8 mouse cellular contexts compared by ENCODE assay signal in genomic region chr10:61072324-61072723, GRCm38 (mm10). TPM values are rescaled to one million over a fixed set of nuclear protein-coding genes. Genes with fewer than 3 reads are reported as not detected.
DNase-seq lines count a peak whose midpoint lies in the region; ATAC-seq and TF ChIP-seq lines count a peak whose summit lies in the region.

No protein-coding gene starts in this region.

- no peaks in the 10 kb centered on the region for H3K27me3 ChIP-seq in intestine, postnatal 0 days (replicated peaks; ENCODE audit: control insufficient read depth, insufficient read depth, low read length)
- no peaks in the 10 kb centered on the region for H3K27me3 ChIP-seq in intestine, embryonic 16.5 days (replicated peaks; ENCODE audit: control insufficient read depth, insufficient read depth, low read length)
- H3K27me3 ChIP-seq in MEL (ENCODE audit: control insufficient read depth in 1 of 2, insufficient read depth in 2 of 2, low read length in 2 of 2): peaks cover 0 to 3% of the 10 kb centered on the region in 2 experiments; a peak in 2 of 4 replicates
- no peaks in the 10 kb centered on the region for H3K27me3 ChIP-seq in limb, embryonic 14.5 days (ENCODE audit: control insufficient read depth, insufficient read depth, low read length)

- no peak overlapping the region; the same call in 1 of the 2 replicates for H3K4me2 ChIP-seq in intestine, postnatal 0 days (replicated peaks; ENCODE audit: low read depth)
- no peak overlapping the region for H3K4me2 ChIP-seq in intestine, embryonic 16.5 days (ENCODE audit: low read depth, low read length)
- H3K4me2 ChIP-seq in limb, embryonic 14.5 days (replicated peaks; ENCODE audit: low read depth, low read length, severe bottlenecking): no peak overlapping the region

- H3K27ac ChIP-seq in intestine, postnatal 0 days (ENCODE audit: low read depth, low read length): no peak overlapping the region
- H3K27ac ChIP-seq in intestine, embryonic 16.5 days (ENCODE audit: low read length): no peak overlapping the region
- no peak overlapping the region for H3K27ac ChIP-seq in MEL (ENCODE audit: control insufficient read depth, low read depth, low read length)
- H3K27ac ChIP-seq in limb, embryonic 14.5 days (replicated peaks; ENCODE audit: low read depth, low read length): no peak overlapping the region

- no peaks in the 10 kb centered on the region for H3K79me2 ChIP-seq in MEL (ENCODE audit: control insufficient read depth, insufficient read depth, low read length, poor library complexity)

- DNase-seq in MEL (ENCODE audit: low read depth, low spot score): peak; percentile 62
- peak; percentile 34 for DNase-seq in c-Kit-positive CD71-positive TER-119-negative erythroid progenitor cells, embryonic 14.5 days (ENCODE audit: low read depth)
- DNase-seq in limb, embryonic 14.5 days (ENCODE audit: low spot score): peak; percentile 37
- peak; percentile 84 for DNase-seq in retina, embryonic 14.5 days (ENCODE audit: low spot score)

- TF ChIP-seq EP300 in MEL (IDR thresholded peaks at IDR 0.05; ENCODE audit: low read depth in 1 of 2, low read length in 2 of 2): no peak

- TF ChIP-seq POLR2A in MEL (IDR thresholded peaks at IDR 0.05; ENCODE audit: control insufficient read depth in 1 of 2, insufficient read depth in 1 of 2, low read depth in 1 of 2, low read length in 2 of 2, poor library complexity in 1 of 2): no peak
- TF ChIP-seq POLR2A in limb, embryonic 14.5 days (IDR thresholded peaks at IDR 0.05; ENCODE audit: borderline replicate concordance, extremely low read depth, insufficient read depth, insufficient read length): no peak

- peak; percentile 62 for TF ChIP-seq RAD21 in MEL (IDR thresholded peaks at IDR 0.05; ENCODE audit: low read depth, low read length)

- WGBS in intestine, postnatal 0 days: 14% methylated on average over 16 of the region's 16 CpGs
- WGBS in intestine, embryonic 16.5 days: 11% methylated on average over 16 of the region's 16 CpGs
- WGBS in limb, embryonic 14.5 days: 13% methylated on average over 16 of the region's 16 CpGs

- H3K4me3 ChIP-seq in intestine, postnatal 0 days (ENCODE audit: low read depth, low read length): no peak overlapping the region
- H3K4me3 ChIP-seq in intestine, embryonic 16.5 days (ENCODE audit: low read length): no peak overlapping the region
- no peak overlapping the region; a peak in 1 of 4 replicates for H3K4me3 ChIP-seq in MEL (ENCODE audit: control insufficient read depth in 1 of 2, insufficient read depth in 1 of 2, low read depth in 2 of 2, low read length in 2 of 2)
- H3K4me3 ChIP-seq in limb, embryonic 14.5 days (replicated peaks; ENCODE audit: low read length): no peak overlapping the region

- 0 out of 2 replicates have a peak, but pooled peaks cover 4% of the 10 kb centered on the region for H3K4me1 ChIP-seq in intestine, postnatal 0 days (replicated peaks; ENCODE audit: control insufficient read depth, insufficient read depth, low read length)
- peaks cover 3% of the 10 kb centered on the region for H3K4me1 ChIP-seq in intestine, embryonic 16.5 days (ENCODE audit: control insufficient read depth, insufficient read depth, low read length)
- H3K4me1 ChIP-seq in MEL (ENCODE audit: control insufficient read depth in 1 of 2, insufficient read depth in 2 of 2, low read length in 2 of 2): 0 out of 4 replicates have a peak, but pooled peaks cover 0 to 3% of the 10 kb centered on the region in 2 experiments
- peaks cover 3% of the 10 kb centered on the region for H3K4me1 ChIP-seq in limb, embryonic 14.5 days (ENCODE audit: control insufficient read depth, insufficient read depth, low read length)

- H3K36me3 ChIP-seq in intestine, postnatal 0 days (ENCODE audit: control insufficient read depth, insufficient read depth): no peaks in the 10 kb centered on the region
- no peaks in the 10 kb centered on the region for H3K36me3 ChIP-seq in intestine, embryonic 16.5 days (ENCODE audit: control insufficient read depth, insufficient read depth, low read length)
- H3K36me3 ChIP-seq in MEL (ENCODE audit: control insufficient read depth in 1 of 2, insufficient read depth in 2 of 2, low read length in 2 of 2): no peaks in the 10 kb centered on the region
- no peaks in the 10 kb centered on the region for H3K36me3 ChIP-seq in limb, embryonic 14.5 days (ENCODE audit: control insufficient read depth, insufficient read depth, low read length)

- no peak for ATAC-seq in intestine, postnatal 0 days
- ATAC-seq in intestine, embryonic 16.5 days: no peak
- peak; percentile 55; the same call in 1 of the 2 replicates for ATAC-seq in granulocyte monocyte progenitor cell, adult 5-6 weeks (replicated peaks; ENCODE audit: poor library complexity, severe bottlenecking)
- ATAC-seq in limb, embryonic 14.5 days (ENCODE audit: low FRiP score, low read depth): no peak
- ATAC-seq in activated CD4-positive, CD25-positive, alpha-beta regulatory T cell, adult 4 months: no peak

- TF ChIP-seq CTCF in intestine, postnatal 0 days (IDR thresholded peaks at IDR 0.05; ENCODE audit: low read depth): peak; percentile 89
- TF ChIP-seq CTCF in MEL (IDR thresholded peaks at IDR 0.05 in 2 of 3, conservative IDR thresholded peaks at IDR 0.05 in 1 of 3; ENCODE audit: control insufficient read depth in 1 of 3, insufficient read depth in 1 of 3, low read depth in 2 of 3, low read length in 3 of 3, poor library complexity in 1 of 3, severe bottlenecking in 1 of 3): peak; percentile 81 to 89 (median 82)

- H3K9ac ChIP-seq in intestine, postnatal 0 days (ENCODE audit: low read depth, low read length): no peak overlapping the region
- no peak overlapping the region for H3K9ac ChIP-seq in intestine, embryonic 16.5 days (ENCODE audit: low read depth, low read length)
- H3K9ac ChIP-seq in MEL (ENCODE audit: control insufficient read depth, low read depth, low read length, poor library complexity, severe bottlenecking): no peak overlapping the region
- H3K9ac ChIP-seq in limb, embryonic 14.5 days (ENCODE audit: low read depth, low read length, severe bottlenecking): no peak overlapping the region

- no peaks in the 10 kb centered on the region for H3K9me3 ChIP-seq in intestine, postnatal 0 days (ENCODE audit: control insufficient read depth)
- H3K9me3 ChIP-seq in intestine, embryonic 16.5 days (ENCODE audit: control insufficient read depth, low read length): no peaks in the 10 kb centered on the region
- no peaks in the 10 kb centered on the region for H3K9me3 ChIP-seq in MEL (replicated peaks; ENCODE audit: insufficient read depth, low read length)
- no peaks in the 10 kb centered on the region for H3K9me3 ChIP-seq in limb, embryonic 14.5 days (ENCODE audit: control insufficient read depth, low read length)

TF ChIP-seq in MEL, 35 proteins besides CTCF, POLR2A, EP300 and RAD21:
- TF ChIP-seq SMC3 (IDR thresholded peaks at IDR 0.05; ENCODE audit: low read depth, low read length) (peak; percentile 51), UBTF (IDR thresholded peaks at IDR 0.05; ENCODE audit: borderline replicate concordance, insufficient read depth, low read depth, low read length) (no peak), RCOR1 (IDR thresholded peaks at IDR 0.05; ENCODE audit: low read depth, low read length) (no peak), GABPA (IDR thresholded peaks at IDR 0.05; ENCODE audit: low read depth, low read length) (no peak), ETS1 (IDR thresholded peaks at IDR 0.05; ENCODE audit: low read depth, low read length) (no peak), ZC3H11A (IDR thresholded peaks at IDR 0.05; ENCODE audit: low read depth, low read length) (peak; percentile 30), USF2 (IDR thresholded peaks at IDR 0.05; ENCODE audit: borderline replicate concordance in 1 of 2, insufficient read depth in 1 of 2, low read depth in 1 of 2, low read length in 2 of 2) (no peak), MAFK (IDR thresholded peaks at IDR 0.05; ENCODE audit: borderline replicate concordance, low read depth, low read length) (no peak), JUND (IDR thresholded peaks at IDR 0.05; ENCODE audit: low read depth, low read length) (no peak), MYC (IDR thresholded peaks at IDR 0.05; ENCODE audit: low read depth, low read length) (no peak), POLR2AphosphoS2 (IDR thresholded peaks at IDR 0.05; ENCODE audit: low read length) (no peak), USF1 (IDR thresholded peaks at IDR 0.05; ENCODE audit: low read depth, low read length) (no peak), TBP (IDR thresholded peaks at IDR 0.05; ENCODE audit: low read depth, low read length) (no peak), NELFE (IDR thresholded peaks at IDR 0.05; ENCODE audit: low read depth, low read length) (no peak), TAL1 (IDR thresholded peaks at IDR 0.05; ENCODE audit: low read length) (no peak)

RNA-seq across cellular contexts. Expression of gene Pcbd1, which starts 16.8 kb away (rescaled TPM):
- polyA plus RNA-seq in intestine, postnatal 0 days (2015; fragmentation: Nextera tagmentation; extraction: Ambion mirVana): 116 and 122 TPM in 2 replicates
- polyA plus RNA-seq in intestine, embryonic 16.5 days (2015; fragmentation: Nextera tagmentation; extraction: Ambion mirVana): 246 and 248 TPM in 2 replicates
- not detected in 2 replicates for total RNA-seq in MEL (2012; rRNA removed)
- not detected for polyA plus RNA-seq in MEL (2012; ENCODE audit: insufficient read depth in 1 of 2, insufficient read length in 2 of 2, low read depth in 1 of 2, low replicate concordance in 2 of 2, missing spikeins in 1 of 2)
- 7.9 and 18.7 TPM in 2 replicates for total RNA-seq in granulocyte monocyte progenitor cell, adult 5-6 weeks (2014; fragmentation: Nextera tagmentation)
- total RNA-seq in granulocyte monocyte progenitor cell, adult 5-6 weeks (2017): 6.1 and 7.7 TPM in 2 replicates
- 7.7 and 9.3 TPM in 2 replicates for polyA plus RNA-seq in limb, embryonic 14.5 days (2012; rRNA removed)
- 13.1 and 15.2 TPM in 2 replicates for polyA plus RNA-seq in limb, embryonic 14.5 days (2014; fragmentation: Nextera tagmentation; extraction: Ambion mirVana)
- polyA plus RNA-seq in activated CD4-positive, CD25-positive, alpha-beta regulatory T cell, adult 4 months (2017; shearing (Covaris generic)): not detected

Comparison
In these comparisons a context has a peak if more than half of its experiments do, and no peak if none do; other contexts are left out.
1. DNase-seq: peak in every context shown above with its lines; median percentile 84 in retina, embryonic 14.5 days; 62 in MEL; 37 in limb, embryonic 14.5 days; 34 in c-Kit-positive CD71-positive TER-119-negative erythroid progenitor cells, embryonic 14.5 days.
2. RNA of gene Pcbd1, which starts 16.8 kb away (polyA plus RNA-seq): 246 to 248 TPM in intestine, embryonic 16.5 days, 116 to 122 TPM in intestine, postnatal 0 days and 7.7 to 15.2 TPM in limb, embryonic 14.5 days; not detected in activated CD4-positive, CD25-positive, alpha-beta regulatory T cell, adult 4 months and not detected in MEL; every median in the first group is over 4 times any median in the second.